Mouse (Mus musculus) activated CD4-positive, CD25-positive, alpha-beta regulatory T cell (primary cell): ENCODE measurements around the gene Ccdc127. TPM values are rescaled to one million over a fixed set of nuclear protein-coding genes. Genes with fewer than 3 reads are reported as not detected.

Experiments used
- polyA plus RNA-seq, 2 experiments: library from polyadenylated mRNA; unstranded; fragments of 100-300 nt; shearing (Covaris generic); gene quantifications; one replicate each; pipeline ENCODE4 v1.2.1; 2017

Gene Ccdc127
- polyA plus RNA-seq = 10 to 100 TPM; 26.1 to 27.5 TPM

GRCm38 (mm10) chr13:74349566-74350434 lies at the start of gene Ccdc127, which contains the start of gene Sdha:
Gene Ccdc127, plus strand, starts transcription at chr13:74350309.
Gene Sdha, minus strand, starts transcription at chr13:74350280.

GRCm38 (mm10) chr13:74317170-74317849 lies 32.8 kb upstream of the Ccdc127 start, which contains the start of gene Pdcd6:
Gene Pdcd6, minus strand, starts transcription at chr13:74317580.

GRCm38 (mm10) chr13:74363859-74364235 lies 13.7 kb downstream of the Ccdc127 start, which contains the start of gene Lrrc14b:
Gene Lrrc14b, minus strand, starts transcription at chr13:74364005.

GRCm38 (mm10) chr13:74390371-74390990 lies 40.4 kb downstream of the Ccdc127 start, which contains the start of gene Zfp72:
Gene Zfp72, minus strand, starts transcription at chr13:74390836.

GRCm38 (mm10) chr13:74399298-74399839 lies 49.3 kb downstream of the Ccdc127 start, which contains the start of gene Ftl1-ps1:
Gene Ftl1-ps1, plus strand, starts transcription at chr13:74399694.

Other genes starting within 250 kb of the Ccdc127 start
- gene Slc9a3, start 228.9 kb upstream of the Ccdc127 start, polyA plus RNA-seq = under 1 TPM in 1 of 2 experiments, not detected in 1; 0.26 TPM
- gene Exoc3, start 141.6 kb upstream of the Ccdc127 start, polyA plus RNA-seq = 10 to 100 TPM; 75.3 to 79.5 TPM
- gene Ahrr, start 58.0 kb upstream of the Ccdc127 start, polyA plus RNA-seq = under 1 TPM in 1 of 2 experiments, not detected in 1; 0.04 TPM
- gene Pdcd6, start 32.7 kb upstream of the Ccdc127 start, polyA plus RNA-seq = 100 to 1,000 TPM; 179 to 213 TPM
- gene Sdha, start within 50 bp of the Ccdc127 start, polyA plus RNA-seq = 100 to 1,000 TPM; 206 to 252 TPM
- not detected for gene Lrrc14b, start 13.7 kb downstream of the Ccdc127 start, polyA plus RNA-seq
- gene Zfp72, start 40.5 kb downstream of the Ccdc127 start, polyA plus RNA-seq = 1 to 10 TPM in 1 of 2 experiments, under 1 TPM in 1; 0.72 to 1.5 TPM
- gene Ftl1-ps1, start 49.4 kb downstream of the Ccdc127 start, polyA plus RNA-seq = 10 to 100 TPM; 47.5 to 55.7 TPM
- gene Zfp825, start 143.7 kb downstream of the Ccdc127 start, polyA plus RNA-seq = 10 to 100 TPM; 19.9 to 20.6 TPM